Mouse (Mus musculus): ENCODE measurements around the gene Lrrc17. TPM values are rescaled to one million over a fixed set of nuclear protein-coding genes. Genes with fewer than 3 reads are reported as not detected.
A peak's percentile ranks its signal among the peaks of the same experiment; 100 is the strongest.
"Not testable (repeated sequence)": the region's sequence is repeated elsewhere in the genome, so short reads cannot be mapped to it uniquely, and the experiment has no call there.

The Lrrc17 gene
- polyA plus RNA-seq, 1 experiment from 2014 or later: 19.3 TPM

- H3K36me3 ChIP-seq: no peaks in the 10 kb centered on the region
- H3K27me3 ChIP-seq (ENCODE audit: low read depth, poor library complexity, severe bottlenecking): no peaks in the 10 kb centered on the region
- H3K27ac ChIP-seq: no peak overlapping the region
- DNase-seq (ENCODE audit: low spot score): peak; percentile 54
- peaks cover 4% of the 10 kb centered on the region; the same call in 1 of the 2 replicates for H3K4me1 ChIP-seq
- no peaks in the 10 kb centered on the region for H3K9me3 ChIP-seq (replicated peaks)
- no peak overlapping the region for H3K4me3 ChIP-seq
- 75% methylated on average over 13 of the region's 13 CpGs for WGBS
These were observed 44.9 kb downstream of the Lrrc17 start for GRCm38 (mm10) chr5:21588220-21588619.

DNA sequence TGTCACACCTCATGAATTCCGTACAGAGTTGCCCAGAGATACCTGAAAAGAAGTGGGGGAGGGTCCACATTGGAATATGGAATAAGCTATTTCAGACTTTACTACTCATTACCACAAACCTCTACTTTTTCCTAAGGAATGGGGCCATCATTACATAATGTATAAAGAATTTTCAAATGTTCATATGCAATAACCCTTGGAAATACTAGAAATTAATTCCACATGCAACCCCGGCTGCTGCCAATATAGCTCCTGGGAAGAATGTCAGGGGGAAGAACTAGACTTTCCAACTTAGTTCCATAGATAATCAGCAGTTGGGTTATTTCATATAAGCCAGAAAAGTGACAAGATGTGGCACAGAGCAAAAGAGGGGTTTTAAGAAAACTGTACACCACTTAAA lies 48.7 kb downstream of the Lrrc17 start:
- DNase-seq (ENCODE audit: low spot score): no peak
- Histone ChIP-seq H3K36me3 (no peaks in the 10 kb centered on the region), H3K27me3 (ENCODE audit: low read depth, poor library complexity, severe bottlenecking) (no peaks in the 10 kb centered on the region), H3K4me3 (no peak overlapping the region), H3K27ac (no peak overlapping the region), H3K4me1 (peaks cover 4% of the 10 kb centered on the region; the same call in 1 of the 2 replicates), H3K9me3 (replicated peaks) (no peaks in the 10 kb centered on the region)
- 90% methylated on average over 2 of the region's 2 CpGs for WGBS

GRCm38 (mm10) chr5:21593201-21593709 lies 49.9 kb downstream of the Lrrc17 start:
- no peaks in the 10 kb centered on the region for H3K9me3 ChIP-seq (replicated peaks)
- no peak for DNase-seq (ENCODE audit: low spot score)
- no peak overlapping the region for H3K27ac ChIP-seq
- H3K27me3 ChIP-seq (ENCODE audit: low read depth, poor library complexity, severe bottlenecking): no peaks in the 10 kb centered on the region
- H3K4me1 ChIP-seq: peaks cover 2% of the 10 kb centered on the region; the same call in 1 of the 2 replicates
- no peaks in the 10 kb centered on the region for H3K36me3 ChIP-seq
- WGBS: 94% methylated on average over 9 of the region's 9 CpGs
- H3K4me3 ChIP-seq: no peak overlapping the region

GRCm38 (mm10) chr5:21599536-21599935 lies 56.2 kb downstream of the Lrrc17 start:
- not testable (repeated sequence) for H3K9me3 ChIP-seq (replicated peaks); H3K36me3 ChIP-seq; DNase-seq (ENCODE audit: low spot score); H3K27ac ChIP-seq; H3K27me3 ChIP-seq (ENCODE audit: low read depth, poor library complexity, severe bottlenecking); H3K4me3 ChIP-seq; H3K4me1 ChIP-seq
- WGBS: 77% methylated on average over 2 of the region's 2 CpGs

DNA sequence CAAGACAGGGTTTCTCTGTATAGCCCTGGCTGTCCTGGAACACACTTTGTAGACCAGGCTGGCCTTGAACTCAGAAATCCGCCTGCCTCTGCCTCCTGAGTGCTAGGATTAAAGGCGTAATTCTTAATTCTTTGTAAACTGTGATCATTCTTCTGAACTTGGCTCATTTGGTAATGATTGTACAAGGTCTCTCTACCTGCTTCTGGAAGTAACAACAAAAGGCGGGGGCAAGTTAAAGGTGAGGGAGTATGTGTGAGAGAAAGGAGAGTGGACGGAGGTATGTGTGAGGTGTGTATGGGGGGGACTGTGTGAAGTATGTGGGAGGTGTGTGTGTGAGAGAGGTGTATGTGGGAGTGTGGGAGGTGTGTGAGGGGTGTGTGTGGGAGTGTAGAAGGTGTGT lies 56.6 kb downstream of the Lrrc17 start:
- no peak for DNase-seq (ENCODE audit: low spot score)

GRCm38 (mm10) chr5:21605936-21606335 lies 62.6 kb downstream of the Lrrc17 start:
- 83% methylated on average over 6 of the region's 6 CpGs for WGBS

More for the DNA sequence above, 56.6 kb downstream of the Lrrc17 start:
- Histone ChIP-seq H3K4me3 (no peak overlapping the region), H3K9me3 (replicated peaks) (no peaks in the 10 kb centered on the region), H3K27me3 (ENCODE audit: low read depth, poor library complexity, severe bottlenecking) (no peaks in the 10 kb centered on the region), H3K4me1 (no peaks in the 10 kb centered on the region), H3K27ac (no peak overlapping the region), H3K36me3 (no peaks in the 10 kb centered on the region)
- 92% methylated on average over 4 of the region's 4 CpGs for WGBS

GRCm38 (mm10) chr5:21608311-21609304 lies 65.2 kb downstream of the Lrrc17 start:
- Histone ChIP-seq H3K9me3 (replicated peaks) (no peaks in the 10 kb centered on the region), H3K4me1 (no peaks in the 10 kb centered on the region), H3K27me3 (ENCODE audit: low read depth, poor library complexity, severe bottlenecking) (no peaks in the 10 kb centered on the region), H3K36me3 (no peaks in the 10 kb centered on the region), H3K4me3 (no peak overlapping the region), H3K27ac (no peak overlapping the region)
- WGBS: 74% methylated on average over 12 of the region's 12 CpGs
- no peak for DNase-seq (ENCODE audit: low spot score)

More at GRCm38 (mm10) chr5:21605936-21606335, 62.6 kb downstream of the Lrrc17 start:
- no peaks in the 10 kb centered on the region for H3K9me3 ChIP-seq (replicated peaks)
- no peaks in the 10 kb centered on the region for H3K36me3 ChIP-seq
- H3K27me3 ChIP-seq (ENCODE audit: low read depth, poor library complexity, severe bottlenecking): no peaks in the 10 kb centered on the region
- no peak overlapping the region for H3K4me3 ChIP-seq
- no peaks in the 10 kb centered on the region for H3K4me1 ChIP-seq
- no peak for DNase-seq (ENCODE audit: low spot score)
- no peak overlapping the region for H3K27ac ChIP-seq

DNA sequence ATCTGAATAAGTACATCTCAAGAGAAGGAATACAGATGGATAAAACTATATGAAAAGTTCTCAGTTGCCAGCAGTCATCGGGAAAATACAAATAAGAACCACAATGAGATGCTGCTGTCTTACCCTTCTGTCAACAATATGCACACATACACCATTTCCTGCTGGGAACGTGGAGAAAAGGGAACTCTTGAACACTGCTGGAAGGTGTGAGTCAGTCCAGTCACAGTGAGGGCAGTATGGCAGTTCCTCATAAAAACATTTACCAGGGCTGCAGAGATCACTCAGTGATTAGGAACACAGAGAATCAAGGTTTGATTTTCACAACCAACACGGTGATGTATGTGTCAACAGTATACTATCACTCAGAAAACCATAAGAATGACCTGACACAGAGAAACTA lies 67.6 kb downstream of the Lrrc17 start:
- no peak for DNase-seq (ENCODE audit: low spot score)
- Histone ChIP-seq H3K27me3 (ENCODE audit: low read depth, poor library complexity, severe bottlenecking) (no peaks in the 10 kb centered on the region), H3K36me3 (no peaks in the 10 kb centered on the region), H3K4me1 (no peaks in the 10 kb centered on the region), H3K4me3 (no peak overlapping the region), H3K27ac (no peak overlapping the region), H3K9me3 (replicated peaks) (no peaks in the 10 kb centered on the region)
- 80% methylated on average over 3 of the region's 3 CpGs for WGBS

DNA sequence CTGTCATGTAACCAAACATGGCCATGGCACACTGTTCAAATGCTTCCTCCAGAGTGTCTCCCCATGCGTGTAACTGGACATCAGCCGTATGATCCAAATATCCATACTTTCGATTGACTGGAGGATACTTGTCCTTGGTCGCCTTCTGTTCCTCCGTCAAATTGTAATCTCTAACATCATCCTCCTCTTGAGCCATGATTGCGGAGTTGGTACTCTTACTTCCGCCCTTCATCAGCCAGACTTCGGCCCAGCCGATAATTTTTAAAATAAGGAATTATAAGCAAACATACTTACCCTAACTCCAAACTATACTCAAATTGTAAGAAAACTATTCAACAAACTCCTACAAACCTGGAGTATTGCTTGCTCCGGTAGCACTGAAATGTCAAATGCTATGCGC lies 70.9 kb downstream of the Lrrc17 start:
- H3K27ac ChIP-seq; H3K4me3 ChIP-seq; H3K4me1 ChIP-seq; H3K36me3 ChIP-seq; H3K9me3 ChIP-seq (replicated peaks); DNase-seq (ENCODE audit: low spot score); H3K27me3 ChIP-seq (ENCODE audit: low read depth, poor library complexity, severe bottlenecking): not testable (repeated sequence)
- WGBS: 96% methylated on average over 11 of the region's 11 CpGs

DNA sequence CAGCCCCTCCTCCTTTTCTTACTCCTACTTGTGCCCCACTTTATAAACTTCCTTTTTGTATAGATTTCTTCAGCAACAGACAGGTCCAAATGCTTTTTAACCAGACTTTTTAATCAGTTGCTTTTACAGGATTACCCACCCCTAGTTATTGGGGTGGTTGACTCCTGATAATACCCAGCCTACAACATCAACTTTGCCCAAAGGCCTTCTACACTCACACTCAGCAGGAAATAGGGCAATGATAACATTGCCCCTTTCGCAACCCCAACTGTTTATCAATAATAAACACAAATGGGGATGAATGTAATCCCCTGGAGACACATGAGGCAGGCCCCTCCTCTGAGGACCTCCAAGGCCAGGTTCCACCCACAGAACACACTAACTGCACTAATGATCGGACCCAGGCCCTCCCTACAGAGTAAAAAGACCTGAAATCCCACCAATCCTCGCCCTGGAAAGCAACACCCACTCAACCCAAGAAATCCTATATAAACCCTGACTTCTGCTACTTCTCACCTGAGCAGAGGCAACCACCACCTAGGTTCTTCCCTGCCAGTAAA lies 73.2 kb downstream of the Lrrc17 start:
- Histone ChIP-seq H3K4me1 (no peaks in the 10 kb centered on the region), H3K36me3 (no peaks in the 10 kb centered on the region)
- 76% methylated on average over 3 of the region's 3 CpGs for WGBS

More for the DNA sequence above, 73.2 kb downstream of the Lrrc17 start:
- H3K27me3 ChIP-seq (ENCODE audit: low read depth, poor library complexity, severe bottlenecking): no peaks in the 10 kb centered on the region
- H3K27ac ChIP-seq: no peak overlapping the region
- no peak overlapping the region for H3K4me3 ChIP-seq
- no peaks in the 10 kb centered on the region for H3K9me3 ChIP-seq (replicated peaks)
- DNase-seq (ENCODE audit: low spot score): no peak

Other genes starting within 250 kb of the Lrrc17 start
- 0.11 and 0.20 TPM in 2 replicates for gene Fgl2, start 170.9 kb upstream of the Lrrc17 start, polyA plus RNA-seq (2016; fragmentation: Nextera tagmentation; extraction: Ambion mirVana)
- gene Ccdc146, start 118.9 kb upstream of the Lrrc17 start, polyA plus RNA-seq (2016; fragmentation: Nextera tagmentation; extraction: Ambion mirVana): not detected in 2 replicates
- gene Fam185a, start 118.6 kb upstream of the Lrrc17 start, polyA plus RNA-seq (2016; fragmentation: Nextera tagmentation; extraction: Ambion mirVana): 6.9 and 8.1 TPM in 2 replicates
- gene Fbxl13, start 102.1 kb downstream of the Lrrc17 start, polyA plus RNA-seq (2016; fragmentation: Nextera tagmentation; extraction: Ambion mirVana): 0.15 TPM in 1 of 2 replicates, not detected in the other
- 50.3 and 61.9 TPM in 2 replicates for gene Armc10, start 102.3 kb downstream of the Lrrc17 start, polyA plus RNA-seq (2016; fragmentation: Nextera tagmentation; extraction: Ambion mirVana)
- gene Napepld, start 157.8 kb downstream of the Lrrc17 start, polyA plus RNA-seq (2016; fragmentation: Nextera tagmentation; extraction: Ambion mirVana): 2.8 TPM in 2 replicates
- gene Pmpcb, start 193.6 kb downstream of the Lrrc17 start, polyA plus RNA-seq (2016; fragmentation: Nextera tagmentation; extraction: Ambion mirVana): 84.4 and 85.5 TPM in 2 replicates
- gene Dnajc2, start 241.7 kb downstream of the Lrrc17 start, polyA plus RNA-seq (2016; fragmentation: Nextera tagmentation; extraction: Ambion mirVana): 83.5 and 91.3 TPM in 2 replicates
- 227 and 247 TPM in 2 replicates for gene Psmc2, start 241.7 kb downstream of the Lrrc17 start, polyA plus RNA-seq (2016; fragmentation: Nextera tagmentation; extraction: Ambion mirVana)